Comparison of ENCODE assay signal across 18 mouse cellular contexts in the genomic region with DNA sequence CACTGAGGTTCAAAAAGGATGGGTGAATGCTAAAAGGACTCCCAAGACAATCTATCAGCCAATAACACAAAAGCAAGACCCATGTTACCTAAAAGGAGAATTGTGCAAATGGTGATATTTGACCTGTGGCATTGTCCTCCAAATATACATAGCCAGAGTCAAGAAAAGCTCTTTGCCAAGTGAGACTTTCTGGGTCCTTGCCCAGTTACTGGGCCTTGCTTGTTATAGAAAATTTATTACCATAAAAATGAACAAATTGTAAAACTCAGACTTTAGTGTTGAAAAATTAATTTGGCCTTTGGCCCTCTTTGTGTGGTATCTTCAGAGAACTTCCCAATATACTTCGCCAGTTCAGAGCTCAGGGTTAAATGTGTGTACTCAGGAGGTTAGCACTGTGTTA.
DNase-seq lines count a peak whose midpoint lies in the region; ATAC-seq and TF ChIP-seq lines count a peak whose summit lies in the region.
"Had no signal": no experiment of that assay in that cellular context is flagged by ENCODE, and none has a peak within 500 bp of the region (broad histone marks: within the 10 kb centered on the region; RNA-seq: fewer than 3 reads in every experiment).

No protein-coding gene starts in this region.

- TF ChIP-seq POLR2A in heart, adult 2 months (IDR thresholded peaks at IDR 0.05; ENCODE audit: insufficient read depth, low read depth, low read length) = no peak

- no peaks in the 10 kb centered on the region for H3K9me3 ChIP-seq in kidney, postnatal 0 days (replicated peaks; ENCODE audit: low read length)
- H3K9me3 ChIP-seq in kidney, embryonic 14.5 days (ENCODE audit: control insufficient read depth, low read length) = no peaks in the 10 kb centered on the region
- H3K9me3 ChIP-seq: embryonic facial prominence, embryonic 10.5 days; embryonic facial prominence, embryonic 12.5 days; forebrain, embryonic 13.5 days; forebrain, embryonic 15.5 days had no signal

- no peak overlapping the region for H3K4me3 ChIP-seq in kidney, postnatal 0 days (replicated peaks; ENCODE audit: low read depth, low read length)
- no peak overlapping the region for H3K4me3 ChIP-seq in kidney, embryonic 14.5 days (ENCODE audit: low read length)
- no peak overlapping the region for H3K4me3 ChIP-seq in heart, adult 2 months
- H3K4me3 ChIP-seq: embryonic facial prominence, embryonic 10.5 days; embryonic facial prominence, embryonic 12.5 days; forebrain, embryonic 13.5 days; forebrain, embryonic 15.5 days had no signal

- H3K79me2 ChIP-seq in heart, adult 2 months (replicated peaks; ENCODE audit: control insufficient read depth, insufficient read depth, low read length) = no peaks in the 10 kb centered on the region

- no peak for TF ChIP-seq EP300 in heart, adult 2 months (IDR thresholded peaks at IDR 0.05; ENCODE audit: insufficient read depth, low read depth, low read length)

- DNase-seq in adrenal gland, adult 8-10 months = peak; percentile 11
- no peak for DNase-seq in adrenal gland, postnatal 4 days (ENCODE audit: low spot score in 2 of 2)
- DNase-seq in kidney, postnatal 0 days (ENCODE audit: low spot score) = peak; percentile 18
- peak; percentile 59 for DNase-seq in adipocyte (ENCODE audit: low spot score)
- DNase-seq in adrenal gland, postnatal 14 days = peak; percentile 40
- no peak for DNase-seq in heart, adult 2 months
- no peak for DNase-seq in lung, postnatal 4 days
- DNase-seq: cerebellum, adult 11-12 months; cerebellum, adult 2 months; cerebellum, adult 9-10 months; cerebellum, postnatal 10 days; cerebellum, postnatal 25 days; forebrain, postnatal 0 days had no signal

- H3K9ac ChIP-seq in kidney, postnatal 0 days (ENCODE audit: low read depth, low read length) = no peak overlapping the region
- H3K9ac ChIP-seq in kidney, embryonic 14.5 days (ENCODE audit: low read depth, low read length) = no peak overlapping the region
- H3K9ac ChIP-seq in heart, adult 2 months (ENCODE audit: low read depth, low read length) = no peak overlapping the region
- H3K9ac ChIP-seq: embryonic facial prominence, embryonic 12.5 days; forebrain, embryonic 13.5 days; forebrain, embryonic 15.5 days; forebrain, postnatal 0 days had no signal

- intact Hi-C loops in heart, adult 2 months (cut with DNase I) = no loop called here

- H3K36me3 ChIP-seq in kidney, postnatal 0 days (ENCODE audit: insufficient read depth, low read length) = no peaks in the 10 kb centered on the region
- H3K36me3 ChIP-seq in kidney, embryonic 14.5 days (ENCODE audit: control insufficient read depth, insufficient read depth, low read length) = no peaks in the 10 kb centered on the region
- no peaks in the 10 kb centered on the region for H3K36me3 ChIP-seq in heart, adult 2 months (ENCODE audit: control insufficient read depth, insufficient read depth, low read length)
- H3K36me3 ChIP-seq: embryonic facial prominence, embryonic 10.5 days; embryonic facial prominence, embryonic 12.5 days; forebrain, embryonic 15.5 days had no signal

- H3K27ac ChIP-seq in kidney, postnatal 0 days = no peak overlapping the region
- no peak overlapping the region for H3K27ac ChIP-seq in kidney, embryonic 14.5 days (ENCODE audit: low read depth, low read length)
- H3K27ac ChIP-seq in heart, adult 2 months = no peak overlapping the region
- H3K27ac ChIP-seq: embryonic facial prominence, embryonic 10.5 days; embryonic facial prominence, embryonic 12.5 days; forebrain, embryonic 13.5 days; forebrain, embryonic 15.5 days had no signal

- TF ChIP-seq CTCF in kidney, postnatal 0 days (IDR thresholded peaks at IDR 0.05; ENCODE audit: low read depth) = no peak
- TF ChIP-seq CTCF in heart, adult 2 months (IDR thresholded peaks at IDR 0.05) = no peak

- 51% methylated on average over 1 of the region's 1 CpGs for WGBS in kidney, postnatal 0 days
- 71% methylated on average over 1 of the region's 1 CpGs for WGBS in kidney, embryonic 14.5 days
- WGBS in heart, adult 2 months = 77% methylated on average over 1 of the region's 1 CpGs

- no peak for ATAC-seq in kidney, postnatal 0 days (replicated peaks; ENCODE audit: low FRiP score, low read depth)
- no peak for ATAC-seq in kidney, embryonic 14.5 days (ENCODE audit: low FRiP score, low TSS enrichment)
- ATAC-seq: forebrain, embryonic 13.5 days; forebrain, embryonic 15.5 days; forebrain, postnatal 0 days had no signal

- H3K27me3 ChIP-seq in kidney, postnatal 0 days (ENCODE audit: insufficient read depth, low read length) = no peaks in the 10 kb centered on the region
- H3K27me3 ChIP-seq in kidney, embryonic 14.5 days (ENCODE audit: control insufficient read depth, insufficient read depth, low read length) = no peaks in the 10 kb centered on the region
- H3K27me3 ChIP-seq in heart, adult 2 months (ENCODE audit: control insufficient read depth, insufficient read depth, low read length) = no peaks in the 10 kb centered on the region
- H3K27me3 ChIP-seq: embryonic facial prominence, embryonic 12.5 days; forebrain, embryonic 13.5 days; forebrain, embryonic 15.5 days had no signal

- no peaks in the 10 kb centered on the region for H3K4me1 ChIP-seq in kidney, postnatal 0 days (replicated peaks; ENCODE audit: insufficient read depth, low read length)
- H3K4me1 ChIP-seq in kidney, embryonic 14.5 days (ENCODE audit: control insufficient read depth, insufficient read depth, low read length) = no peaks in the 10 kb centered on the region
- H3K4me1 ChIP-seq in heart, adult 2 months (ENCODE audit: control insufficient read depth, insufficient read depth, low read length) = no peaks in the 10 kb centered on the region
- H3K4me1 ChIP-seq: embryonic facial prominence, embryonic 12.5 days; forebrain, embryonic 13.5 days; forebrain, embryonic 15.5 days had no signal

- H3K4me2 ChIP-seq in kidney, postnatal 0 days (ENCODE audit: low read length) = no peak overlapping the region
- no peak overlapping the region for H3K4me2 ChIP-seq in kidney, embryonic 14.5 days (replicated peaks; ENCODE audit: low read depth, low read length)
- H3K4me2 ChIP-seq: embryonic facial prominence, embryonic 12.5 days; forebrain, embryonic 13.5 days; forebrain, embryonic 15.5 days had no signal

Comparison
In these comparisons a context has a peak if more than half of its experiments do, and no peak if none do; other contexts are left out.
1. DNase-seq: peak in adrenal gland, adult 8-10 months (single experiment), kidney, postnatal 0 days (single experiment), adipocyte (single experiment) and adrenal gland, postnatal 14 days (single experiment); none in adrenal gland, postnatal 4 days (0 of 2), heart, adult 2 months (0 of 2) and lung, postnatal 4 days (0 of 2).